Comparison of ENCODE assay signal across 10 mouse cellular contexts in the genomic region with DNA sequence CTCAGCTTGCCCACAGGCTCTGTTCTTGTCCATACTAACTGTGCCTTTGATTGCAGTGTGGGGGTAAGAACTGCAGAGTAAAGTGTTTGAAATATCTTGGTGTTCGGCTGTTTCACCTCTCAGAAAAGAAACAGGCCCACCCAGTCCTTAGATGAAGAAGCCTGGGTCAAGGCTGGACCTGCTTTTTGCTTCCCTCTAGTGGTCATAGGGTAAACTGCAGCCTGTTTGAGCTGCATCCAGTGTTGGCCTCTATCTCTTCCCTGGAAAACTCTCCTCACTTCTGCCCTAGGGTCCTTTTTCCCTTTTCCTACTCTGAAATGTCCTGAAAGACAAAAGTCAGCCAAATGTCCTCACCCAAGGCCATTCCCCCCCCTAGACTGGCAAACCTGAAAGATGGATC. TPM values are rescaled to one million over a fixed set of nuclear protein-coding genes. Genes with fewer than 3 reads are reported as not detected.
DNase-seq lines count a peak whose midpoint lies in the region; ATAC-seq and TF ChIP-seq lines count a peak whose summit lies in the region.
"Had no signal": no experiment of that assay in that cellular context is flagged by ENCODE, and none has a peak within 500 bp of the region (broad histone marks: within the 10 kb centered on the region; RNA-seq: fewer than 3 reads in every experiment).

No protein-coding gene starts in this region.

- intact Hi-C loops in left cerebral cortex, postnatal 4 days (cut with DNase I): loop anchor here (5.0 to 10.0 kb wide), 2 partner anchors 204 to 1327 kb away; no protein-coding TSS in a partner anchor

- H3K27me3 ChIP-seq in cerebellum, adult 2 months (ENCODE audit: control insufficient read depth, insufficient read depth, low read length): peaks cover 1% of the 10 kb centered on the region; the same call in 1 of the 2 replicates
- H3K27me3 ChIP-seq in limb, embryonic 10.5 days (ENCODE audit: low read depth, poor library complexity, severe bottlenecking): peaks cover 52% of the 10 kb centered on the region
- peaks cover 20% of the 10 kb centered on the region for H3K27me3 ChIP-seq in small intestine, adult 2 months (ENCODE audit: control insufficient read depth, insufficient read depth, low read length)

- no peak for TF ChIP-seq POLR2A in cerebellum, adult 2 months (IDR thresholded peaks at IDR 0.05; ENCODE audit: borderline replicate concordance, insufficient read depth, low read length)
- TF ChIP-seq POLR2A in small intestine, adult 2 months (IDR thresholded peaks at IDR 0.05; ENCODE audit: low read depth, low read length): no peak

- H3K27ac ChIP-seq in cerebellum, adult 2 months (ENCODE audit: insufficient read depth, low read length): no peak overlapping the region
- H3K27ac ChIP-seq in limb, embryonic 10.5 days: no peak overlapping the region
- H3K27ac ChIP-seq in small intestine, adult 2 months (ENCODE audit: insufficient read depth, low read depth, low read length): no peak overlapping the region
- H3K27ac ChIP-seq: hindbrain, embryonic 15.5 days; neural tube, embryonic 13.5 days had no signal

- 21% methylated on average over 1 of the region's 1 CpGs for WGBS in cerebellum, adult 2 months
- WGBS in limb, embryonic 10.5 days: 38% methylated on average over 1 of the region's 1 CpGs
- WGBS in small intestine, adult 2 months: 13% methylated on average over 1 of the region's 1 CpGs

- H3K9me3 ChIP-seq in limb, embryonic 10.5 days (replicated peaks): no peaks in the 10 kb centered on the region
- H3K9me3 ChIP-seq: hindbrain, embryonic 15.5 days; neural tube, embryonic 13.5 days had no signal

- peak; percentile 17 to 31 for DNase-seq in cerebellum, adult 2 months
- DNase-seq in left cerebral cortex, postnatal 4 days: peak; percentile 38
- DNase-seq in left cerebral cortex, adult 8-10 months (ENCODE audit: low spot score in 2 of 2): no peak
- peak; percentile 69 for DNase-seq in MN1 (ENCODE audit: low spot score)
- peak; percentile 85 for DNase-seq in embryo, embryonic 10.5 days (ENCODE audit: low spot score)
- peak; percentile 68 for DNase-seq in limb, embryonic 10.5 days (ENCODE audit: low spot score)

- H3K36me3 ChIP-seq in limb, embryonic 10.5 days: no peaks in the 10 kb centered on the region
- H3K36me3 ChIP-seq in small intestine, adult 2 months (ENCODE audit: control insufficient read depth, insufficient read depth, low read length): no peaks in the 10 kb centered on the region
- H3K36me3 ChIP-seq: hindbrain, embryonic 15.5 days; neural tube, embryonic 13.5 days had no signal

- no peak overlapping the region for H3K4me3 ChIP-seq in cerebellum, adult 2 months (replicated peaks; ENCODE audit: insufficient read depth, low read depth, low read length)
- no peak overlapping the region for H3K4me3 ChIP-seq in limb, embryonic 10.5 days
- no peak overlapping the region for H3K4me3 ChIP-seq in small intestine, adult 2 months (ENCODE audit: low read depth, low read length)
- H3K4me3 ChIP-seq: hindbrain, embryonic 15.5 days; neural tube, embryonic 13.5 days had no signal

- peak; percentile 74 for TF ChIP-seq CTCF in cerebellum, adult 2 months (IDR thresholded peaks at IDR 0.05; ENCODE audit: borderline replicate concordance, insufficient read depth, low read depth, low read length)
- TF ChIP-seq CTCF in small intestine, adult 2 months (IDR thresholded peaks at IDR 0.05; ENCODE audit: extremely low read depth, insufficient read length, insufficient replicate concordance, low read depth, low read length): peak; percentile 57; the same call in 1 of the 2 replicates

- peaks cover 4% of the 10 kb centered on the region; the same call in 1 of the 2 replicates for H3K4me1 ChIP-seq in cerebellum, adult 2 months (ENCODE audit: control insufficient read depth, insufficient read depth, low read length)
- H3K4me1 ChIP-seq in limb, embryonic 10.5 days: peaks cover 16% of the 10 kb centered on the region
- no peaks in the 10 kb centered on the region for H3K4me1 ChIP-seq in small intestine, adult 2 months (ENCODE audit: control insufficient read depth, insufficient read depth, insufficient read length, low read length)

- no peak for ATAC-seq in cerebellum, adult (ENCODE audit: insufficient number of reproducible peaks, low FRiP score, low TSS enrichment)

RNA-seq across cellular contexts. Expression of gene Ttll11, which starts 28.4 kb away (rescaled TPM):
- 21.4 and 24.0 TPM in 2 replicates for polyA plus RNA-seq in cerebellum, adult 2 months (2012; rRNA removed)
- 1 to 10 TPM; 8.7 to 9.6 TPM for total RNA-seq in left cerebral cortex, postnatal 4 days (2021)
- total RNA-seq in left cerebral cortex, adult 8-10 months (2022): 10 to 100 TPM; 37.3 to 54.3 (median 41.6) TPM
- polyA plus RNA-seq in limb, embryonic 10.5 days (2016; fragmentation: Nextera tagmentation; extraction: Ambion mirVana): 0.65 TPM in 2 replicates
- 0.48 and 0.91 TPM in 2 replicates for polyA plus RNA-seq in small intestine, adult 2 months (2012; rRNA removed)

RNA-seq across cellular contexts. Expression of gene Ndufa8, which starts 41.1 kb away (rescaled TPM):
- 241 and 249 TPM in 2 replicates for polyA plus RNA-seq in cerebellum, adult 2 months (2012; rRNA removed)
- 100 to 1,000 TPM; 136 to 151 TPM for total RNA-seq in left cerebral cortex, postnatal 4 days (2021)
- 100 to 1,000 TPM; 173 to 188 (median 186) TPM for total RNA-seq in left cerebral cortex, adult 8-10 months (2022)
- polyA plus RNA-seq in limb, embryonic 10.5 days (2016; fragmentation: Nextera tagmentation; extraction: Ambion mirVana): 208 and 218 TPM in 2 replicates
- 59.6 and 86.0 TPM in 2 replicates for polyA plus RNA-seq in small intestine, adult 2 months (2012; rRNA removed)

RNA-seq across cellular contexts. Expression of gene Morn5, which starts 41.2 kb away (rescaled TPM):
- polyA plus RNA-seq in cerebellum, adult 2 months (2012; rRNA removed): 2.5 and 2.6 TPM in 2 replicates
- total RNA-seq in left cerebral cortex, postnatal 4 days (2021): 1 to 10 TPM; 1.4 to 3.2 TPM
- total RNA-seq in left cerebral cortex, adult 8-10 months (2022): 1 to 10 TPM; 1.5 to 2.6 (median 2.1) TPM
- 0.35 TPM in 1 of 2 replicates, not detected in the other for polyA plus RNA-seq in limb, embryonic 10.5 days (2016; fragmentation: Nextera tagmentation; extraction: Ambion mirVana)
- polyA plus RNA-seq in small intestine, adult 2 months (2012; rRNA removed): not detected in 2 replicates

Comparison
In these comparisons a context has a peak if more than half of its experiments do, and no peak if none do; other contexts are left out.
1. DNase-seq: peak in cerebellum, adult 2 months (2 of 2), left cerebral cortex, postnatal 4 days (single experiment), MN1 (single experiment), embryo, embryonic 10.5 days (single experiment) and limb, embryonic 10.5 days (single experiment); none in left cerebral cortex, adult 8-10 months (0 of 2).
2. RNA of gene Ttll11, which starts 28.4 kb away (polyA plus RNA-seq): 21.4 to 24.0 TPM in cerebellum, adult 2 months; 0.48 to 0.91 TPM in small intestine, adult 2 months and 0.65 TPM in limb, embryonic 10.5 days; every median in the first group is over 10 times any median in the second.